In the genomic region with DNA sequence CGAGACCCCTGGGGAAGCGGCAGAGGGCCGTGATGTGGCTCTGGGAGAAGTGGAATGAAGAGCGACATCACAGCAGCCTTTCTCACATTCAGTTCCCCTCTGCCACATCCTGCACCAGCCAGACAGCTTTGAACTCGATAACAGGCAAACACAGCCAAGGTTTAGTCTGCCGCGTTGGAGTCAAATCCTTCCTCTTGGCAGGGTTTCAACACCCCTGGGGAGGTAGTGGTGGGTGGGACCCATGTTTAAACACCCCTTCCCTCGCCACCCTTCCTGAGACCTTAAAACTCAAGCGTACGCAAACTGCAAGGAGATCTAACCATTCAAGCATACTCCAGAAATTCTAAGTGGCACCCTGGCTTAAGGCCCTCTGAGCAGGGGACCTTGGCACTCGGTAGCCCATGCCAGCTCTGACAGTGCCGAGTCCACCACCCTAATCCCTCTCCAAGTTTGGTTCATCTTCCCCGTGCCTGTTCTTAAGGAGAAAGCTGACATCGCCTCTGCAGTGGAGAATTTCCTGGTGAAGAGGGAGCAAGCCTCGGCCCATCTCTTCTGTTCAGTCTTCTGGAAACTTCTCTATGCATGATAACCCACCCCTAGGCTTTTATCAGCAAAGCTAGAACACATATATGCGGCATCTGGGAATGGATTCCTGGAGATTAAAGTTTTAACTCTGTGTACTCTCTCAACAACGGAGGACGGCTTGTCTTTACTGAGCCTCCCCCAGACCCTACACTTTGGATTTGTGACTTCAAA, we compare ENCODE assay signal across 10 mouse cellular contexts. TPM values are rescaled to one million over a fixed set of nuclear protein-coding genes. Genes with fewer than 3 reads are reported as not detected.
DNase-seq lines count a peak whose midpoint lies in the region; ATAC-seq and TF ChIP-seq lines count a peak whose summit lies in the region.
"Had no signal": no experiment of that assay in that cellular context is flagged by ENCODE, and none has a peak within 500 bp of the region (broad histone marks: within the 10 kb centered on the region; RNA-seq: fewer than 3 reads in every experiment).

No protein-coding gene starts in this region.

- TF ChIP-seq RAD21 in CH12.LX (IDR thresholded peaks at IDR 0.05; ENCODE audit: low read depth, low read length) = no peak

- in situ Hi-C loops in CH12.LX (cut with MboI; ENCODE audit: low pct_ligation_motif_present, low pct_unique_long_range_greater_than_20kb, low sequenced_read_pairs) = no loop called here

- no peaks in the 10 kb centered on the region for H3K27me3 ChIP-seq in heart, embryonic 13.5 days (replicated peaks)
- no peaks in the 10 kb centered on the region for H3K27me3 ChIP-seq in CH12.LX (replicated peaks)
- no peaks in the 10 kb centered on the region for H3K27me3 ChIP-seq in liver, embryonic 12.5 days (replicated peaks)

- no peak overlapping the region for H3K4me3 ChIP-seq in heart, embryonic 13.5 days
- peak overlapping the region; percentile 26 to 30 (median 27) for H3K4me3 ChIP-seq in CH12.LX (replicated peaks in 1 of 3; ENCODE audit: low read depth in 2 of 3, low read length in 2 of 3, poor library complexity in 1 of 3)
- peak overlapping the region; percentile 14; the same call in 1 of the 2 replicates for H3K4me3 ChIP-seq in liver, embryonic 12.5 days
- H3K4me3 ChIP-seq: limb, embryonic 10.5 days had no signal

- H3K4me2 ChIP-seq in heart, embryonic 13.5 days = no peak overlapping the region
- peak overlapping the region; percentile 85 for H3K4me2 ChIP-seq in CH12.LX (ENCODE audit: insufficient read depth, low read depth, poor library complexity, severe bottlenecking)
- peak overlapping the region; percentile 58 for H3K4me2 ChIP-seq in liver, embryonic 12.5 days

- H3K4me1 ChIP-seq in heart, embryonic 13.5 days = peaks cover 57% of the 10 kb centered on the region
- H3K4me1 ChIP-seq in CH12.LX (ENCODE audit: control insufficient read depth in 1 of 2, insufficient read depth in 2 of 2) = peaks cover 9 to 74% of the 10 kb centered on the region in 2 experiments
- peaks cover 36% of the 10 kb centered on the region for H3K4me1 ChIP-seq in liver, embryonic 12.5 days
- H3K4me1 ChIP-seq: limb, embryonic 10.5 days had no signal

- H3K27ac ChIP-seq in heart, embryonic 13.5 days (replicated peaks) = peak overlapping the region; percentile 50; the same call in 1 of the 2 replicates
- peak overlapping the region; percentile 96 for H3K27ac ChIP-seq in CH12.LX (ENCODE audit: insufficient read depth, low read depth)
- H3K27ac ChIP-seq in liver, embryonic 12.5 days = peak overlapping the region; percentile 72
- H3K27ac ChIP-seq: limb, embryonic 10.5 days had no signal

- intact Hi-C loops in left cerebral cortex, postnatal 14 days (cut with DNase I) = loop anchor here (5.0 kb wide), 1 partner anchor 51 kb away; no protein-coding TSS in a partner anchor

- no peak for TF ChIP-seq CTCF in CH12.LX (conservative IDR thresholded peaks at IDR 0.05 in 1 of 2, IDR thresholded peaks at IDR 0.05 in 1 of 2; ENCODE audit: low read depth in 2 of 2, low read length in 2 of 2)

- WGBS in heart, embryonic 13.5 days = 67% methylated on average over 18 of the region's 18 CpGs
- WGBS in liver, embryonic 12.5 days (ENCODE audit: insufficient replicate concordance) = 81% methylated on average over 18 of the region's 18 CpGs

- peaks cover 91% of the 10 kb centered on the region for H3K79me2 ChIP-seq in CH12.LX (replicated peaks; ENCODE audit: control insufficient read depth, extremely low read depth, insufficient read depth, poor library complexity, severe bottlenecking)

- 0 out of 2 replicates have a peak, but pooled peaks cover 4% of the 10 kb centered on the region for H3K9me3 ChIP-seq in heart, embryonic 13.5 days
- peaks cover 3% of the 10 kb centered on the region for H3K9me3 ChIP-seq in CH12.LX (replicated peaks; ENCODE audit: low read length)
- 0 out of 2 replicates have a peak, but pooled peaks cover 5% of the 10 kb centered on the region for H3K9me3 ChIP-seq in liver, embryonic 12.5 days (replicated peaks)
- H3K9me3 ChIP-seq: limb, embryonic 10.5 days had no signal

- H3K9ac ChIP-seq in heart, embryonic 13.5 days = peak overlapping the region; percentile 19; the same call in 1 of the 2 replicates
- peak overlapping the region; percentile 39 for H3K9ac ChIP-seq in CH12.LX (ENCODE audit: insufficient read depth, low read depth)
- peak overlapping the region; percentile 31 for H3K9ac ChIP-seq in liver, embryonic 12.5 days

- TF ChIP-seq POLR2A in CH12.LX (IDR thresholded peaks at IDR 0.05; ENCODE audit: low read depth, low read length) = no peak

- ATAC-seq in heart, embryonic 13.5 days (ENCODE audit: extremely low read depth, insufficient number of reproducible peaks, low FRiP score, low TSS enrichment) = no peak
- peak; percentile 49 for ATAC-seq in liver, embryonic 12.5 days

- H3K36me3 ChIP-seq in heart, embryonic 13.5 days = peaks cover 38% of the 10 kb centered on the region
- peaks cover 46 to 84% of the 10 kb centered on the region in 2 experiments for H3K36me3 ChIP-seq in CH12.LX (replicated peaks in 1 of 2; ENCODE audit: control insufficient read depth in 1 of 2, insufficient read depth in 1 of 2, low read length in 1 of 2)
- H3K36me3 ChIP-seq in liver, embryonic 12.5 days = peaks cover 82% of the 10 kb centered on the region

- DNase-seq in heart, postnatal 4 days = no peak
- peak; percentile 40 for DNase-seq in CH12.LX (ENCODE audit: extremely low read depth)
- peak; percentile 32 to 40 for DNase-seq in spleen, adult 18-20 months
- DNase-seq in yolk sac, embryonic 10.5 days (ENCODE audit: low spot score) = no peak
- DNase-seq in right cerebral cortex, adult 18-20 months = no peak
- DNase-seq in left cerebral cortex, postnatal 14 days (ENCODE audit: low spot score in 2 of 2) = no peak
- DNase-seq: gastrocnemius, postnatal 25 days had no signal

- dilution Hi-C loops in CH12.LX (cut with MboI; ENCODE audit: extremely low pct_ligation_motif_present, extremely low pct_unique_long_range_greater_than_20kb, low sequenced_read_pairs) = no loop called here

- TF ChIP-seq EP300 in CH12.LX (IDR thresholded peaks at IDR 0.05; ENCODE audit: low read length) = no peak

TF ChIP-seq in CH12.LX, 34 proteins besides CTCF, POLR2A, EP300 and RAD21:
- TF ChIP-seq ETS1 (conservative IDR thresholded peaks at IDR 0.05; ENCODE audit: low read depth, low read length) (no peak), ZMIZ1 (IDR thresholded peaks at IDR 0.05; ENCODE audit: low read depth, low read length) (0 out of 2 replicates have a peak, but pooled peaks have one; percentile 5), E2F4 (IDR thresholded peaks at IDR 0.05; ENCODE audit: insufficient replicate concordance, low read depth, low read length) (no peak)

RNA-seq across cellular contexts. Expression of a gene that starts 11.3 kb away (rescaled TPM):
- polyA plus RNA-seq in heart, embryonic 13.5 days (2015; fragmentation: Nextera tagmentation; extraction: Ambion mirVana) = 16.2 and 17.3 TPM in 2 replicates
- 10 to 100 TPM; 32.6 to 34.6 TPM for total RNA-seq in heart, postnatal 4 days (2021)
- total RNA-seq in CH12.LX (2012; rRNA removed) (53.9 and 69.5 TPM in 2 replicates), CH12.LX (2014; rRNA removed) (12.2 and 20.5 TPM in 2 replicates)
- 64.1 and 78.3 TPM in 2 replicates for polyA plus RNA-seq in CH12.LX (2012; ENCODE audit: insufficient read length, low read depth)
- polyA plus RNA-seq in liver, embryonic 12.5 days (2016; fragmentation: Nextera tagmentation; extraction: Ambion mirVana) = 28.8 and 30.2 TPM in 2 replicates
- total RNA-seq in left cerebral cortex, postnatal 14 days (2021) = 10 to 100 TPM; 47.9 to 50.6 TPM

Comparison
In these comparisons a context has a peak if more than half of its experiments do, and no peak if none do; other contexts are left out.
1. DNase-seq: peak in CH12.LX (single experiment) and spleen, adult 18-20 months (2 of 2); none in heart, postnatal 4 days (single experiment), yolk sac, embryonic 10.5 days (single experiment), right cerebral cortex, adult 18-20 months (single experiment) and left cerebral cortex, postnatal 14 days (0 of 2).
2. Peak in every context shown above with its lines, with median percentiles within 50 percentile points of each other: H3K27ac ChIP-seq and H3K9ac ChIP-seq.